ENCODE assay signal across 13 mouse cellular contexts in the genomic region with DNA sequence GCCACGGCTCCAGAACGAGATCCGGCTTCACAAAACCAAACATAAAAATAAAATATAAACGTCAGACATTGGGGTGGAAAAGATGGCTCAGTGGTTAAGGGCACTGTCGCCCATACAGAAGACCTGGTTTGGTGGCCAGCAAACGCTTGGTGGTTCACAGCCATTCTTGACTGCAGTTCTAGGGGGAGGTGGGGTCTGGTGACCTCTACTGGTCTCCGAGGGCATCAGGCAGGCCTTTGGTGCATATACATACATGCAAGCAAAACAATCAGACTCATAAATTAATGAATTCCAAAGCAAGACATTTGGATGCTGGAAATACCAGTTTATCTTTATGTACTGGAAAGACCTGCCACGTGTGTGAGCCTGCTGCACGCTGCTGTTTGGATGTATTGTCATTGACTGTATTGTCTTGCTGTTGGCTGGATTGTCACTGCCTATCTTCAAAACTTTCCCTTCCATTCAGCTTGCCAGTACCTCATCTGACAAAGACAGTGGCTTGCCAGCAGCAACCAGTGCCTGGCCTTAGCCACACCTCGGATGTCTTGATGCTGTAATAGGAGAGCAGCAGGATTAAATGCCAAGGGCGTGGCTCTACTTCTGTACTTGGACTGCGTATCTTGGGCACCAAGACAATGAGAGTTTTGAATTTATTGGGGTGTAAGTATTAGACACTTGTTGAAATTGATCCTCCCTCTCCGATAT. TPM values are rescaled to one million over a fixed set of nuclear protein-coding genes. Genes with fewer than 3 reads are reported as not detected.
DNase-seq lines count a peak whose midpoint lies in the region; ATAC-seq and TF ChIP-seq lines count a peak whose summit lies in the region.
"Had no signal": no experiment of that assay in that cellular context is flagged by ENCODE, and none has a peak within 500 bp of the region (broad histone marks: within the 10 kb centered on the region; RNA-seq: fewer than 3 reads in every experiment).

No protein-coding gene starts in this region.

- WGBS in heart, adult 2 months: 79% methylated on average over 13 of the region's 13 CpGs
- WGBS in heart, embryonic 12.5 days: 78% methylated on average over 13 of the region's 13 CpGs
- 77% methylated on average over 13 of the region's 13 CpGs for WGBS in forebrain, embryonic 16.5 days
- 81% methylated on average over 13 of the region's 13 CpGs for WGBS in midbrain, embryonic 13.5 days

- no peaks in the 10 kb centered on the region for H3K36me3 ChIP-seq in heart, adult 2 months (ENCODE audit: control insufficient read depth, insufficient read depth, low read length)
- H3K36me3 ChIP-seq in heart, embryonic 12.5 days: no peaks in the 10 kb centered on the region
- no peaks in the 10 kb centered on the region for H3K36me3 ChIP-seq in forebrain, embryonic 16.5 days (ENCODE audit: control insufficient read depth, insufficient read depth)
- no peaks in the 10 kb centered on the region for H3K36me3 ChIP-seq in midbrain, embryonic 13.5 days
- H3K36me3 ChIP-seq: liver, embryonic 15.5 days had no signal

- intact Hi-C loops in heart, adult 2 months (cut with DNase I): no loop called here

- H3K4me3 ChIP-seq in heart, adult 2 months: no peak overlapping the region
- H3K4me3 ChIP-seq in heart, embryonic 12.5 days: no peak overlapping the region
- H3K4me3 ChIP-seq in forebrain, embryonic 16.5 days (replicated peaks; ENCODE audit: low read length): no peak overlapping the region
- no peak overlapping the region for H3K4me3 ChIP-seq in midbrain, embryonic 13.5 days (replicated peaks)
- H3K4me3 ChIP-seq: liver, embryonic 15.5 days had no signal

- no peak for TF ChIP-seq POLR2A in heart, adult 2 months (IDR thresholded peaks at IDR 0.05; ENCODE audit: insufficient read depth, low read depth, low read length)

- no peaks in the 10 kb centered on the region for H3K9me3 ChIP-seq in heart, embryonic 12.5 days (replicated peaks)
- H3K9me3 ChIP-seq in forebrain, embryonic 16.5 days (ENCODE audit: control insufficient read depth, low read length): no peaks in the 10 kb centered on the region
- H3K9me3 ChIP-seq in midbrain, embryonic 13.5 days: no peaks in the 10 kb centered on the region
- H3K9me3 ChIP-seq: liver, embryonic 15.5 days had no signal

- peak; percentile 18; the same call in 1 of the 2 replicates for TF ChIP-seq CTCF in heart, adult 2 months (IDR thresholded peaks at IDR 0.05)

- no peak for DNase-seq in heart, adult 2 months
- DNase-seq in 416B (ENCODE audit: low read depth): peak; percentile 38
- no peak for DNase-seq in embryo, embryonic 9.5 days (ENCODE audit: extremely low spot score)
- no peak for DNase-seq in T-cell, adult 2 months (ENCODE audit: low spot score)
- no peak for DNase-seq in ovary, postnatal 36 days (ENCODE audit: low spot score)
- DNase-seq: cerebellum, postnatal 10 days; heart, postnatal 4 days; kidney, postnatal 25 days had no signal

- H3K9ac ChIP-seq in heart, adult 2 months (ENCODE audit: low read depth, low read length): no peak overlapping the region
- no peak overlapping the region for H3K9ac ChIP-seq in heart, embryonic 12.5 days
- H3K9ac ChIP-seq in forebrain, embryonic 16.5 days (replicated peaks; ENCODE audit: low read depth, low read length): no peak overlapping the region
- H3K9ac ChIP-seq in midbrain, embryonic 13.5 days (replicated peaks): no peak overlapping the region
- H3K9ac ChIP-seq: liver, embryonic 15.5 days had no signal

- no peaks in the 10 kb centered on the region for H3K79me2 ChIP-seq in heart, adult 2 months (replicated peaks; ENCODE audit: control insufficient read depth, insufficient read depth, low read length)

- no peaks in the 10 kb centered on the region for H3K4me1 ChIP-seq in heart, adult 2 months (ENCODE audit: control insufficient read depth, insufficient read depth, low read length)
- H3K4me1 ChIP-seq in heart, embryonic 12.5 days (replicated peaks): no peaks in the 10 kb centered on the region
- peaks cover 11% of the 10 kb centered on the region; the same call in 1 of the 2 replicates for H3K4me1 ChIP-seq in forebrain, embryonic 16.5 days (replicated peaks; ENCODE audit: control insufficient read depth, insufficient read depth, low read length)
- peaks cover 16% of the 10 kb centered on the region for H3K4me1 ChIP-seq in midbrain, embryonic 13.5 days (replicated peaks)
- H3K4me1 ChIP-seq: liver, embryonic 15.5 days had no signal

- no peak overlapping the region for H3K4me2 ChIP-seq in heart, embryonic 12.5 days
- 0 out of 2 replicates have a peak overlapping the region, but pooled peaks have one; percentile 2 for H3K4me2 ChIP-seq in forebrain, embryonic 16.5 days (ENCODE audit: low read length)
- H3K4me2 ChIP-seq in midbrain, embryonic 13.5 days (replicated peaks): no peak overlapping the region
- H3K4me2 ChIP-seq: liver, embryonic 15.5 days had no signal

- no peak for TF ChIP-seq EP300 in heart, adult 2 months (IDR thresholded peaks at IDR 0.05; ENCODE audit: insufficient read depth, low read depth, low read length)

- no peaks in the 10 kb centered on the region for H3K27me3 ChIP-seq in heart, adult 2 months (ENCODE audit: control insufficient read depth, insufficient read depth, low read length)
- H3K27me3 ChIP-seq in heart, embryonic 12.5 days (replicated peaks): no peaks in the 10 kb centered on the region
- H3K27me3 ChIP-seq in forebrain, embryonic 16.5 days (replicated peaks; ENCODE audit: control insufficient read depth, insufficient read depth, low read length): no peaks in the 10 kb centered on the region
- H3K27me3 ChIP-seq in midbrain, embryonic 13.5 days: peaks cover 17% of the 10 kb centered on the region; the same call in 1 of the 2 replicates
- H3K27me3 ChIP-seq: liver, embryonic 15.5 days had no signal

- no peak for ATAC-seq in heart, embryonic 12.5 days (ENCODE audit: insufficient number of reproducible peaks, low FRiP score)
- ATAC-seq in forebrain, embryonic 16.5 days: peak; percentile 59
- peak; percentile 68 for ATAC-seq in midbrain, embryonic 13.5 days
- ATAC-seq: Patski had no signal

- H3K27ac ChIP-seq in heart, adult 2 months: no peak overlapping the region
- no peak overlapping the region for H3K27ac ChIP-seq in heart, embryonic 12.5 days (ENCODE audit: poor library complexity, severe bottlenecking)
- H3K27ac ChIP-seq in forebrain, embryonic 16.5 days (ENCODE audit: low read length): peak overlapping the region; percentile 32; the same call in 1 of the 2 replicates
- peak overlapping the region; percentile 35 for H3K27ac ChIP-seq in midbrain, embryonic 13.5 days
- H3K27ac ChIP-seq: liver, embryonic 15.5 days had no signal

RNA-seq across cellular contexts. Expression of a gene that starts 24.9 kb away (rescaled TPM):
- 1 to 10 TPM; 2.0 to 2.2 TPM for total RNA-seq in heart, adult 2 months (2021)
- polyA plus RNA-seq in heart, adult 2 months (2012; rRNA removed): 1.9 and 2.8 TPM in 2 replicates
- 2.6 and 2.9 TPM in 2 replicates for polyA plus RNA-seq in heart, embryonic 12.5 days (2016; fragmentation: Nextera tagmentation; extraction: Ambion mirVana)
- polyA plus RNA-seq in forebrain, embryonic 16.5 days (2015; fragmentation: Nextera tagmentation; extraction: Ambion mirVana): 3.3 TPM in 2 replicates
- 1.8 and 2.2 TPM in 2 replicates for polyA plus RNA-seq in midbrain, embryonic 13.5 days (2015; fragmentation: Nextera tagmentation; extraction: Ambion mirVana)

Comparison
In these comparisons a context has a peak if more than half of its experiments do, and no peak if none do; other contexts are left out.
1. H3K27ac ChIP-seq: peak in forebrain, embryonic 16.5 days (single experiment) and midbrain, embryonic 13.5 days (single experiment); none in heart, adult 2 months (single experiment) and heart, embryonic 12.5 days (single experiment).